Mouse (Mus musculus): ENCODE results near the gene E130114P18Rik.

DNA sequence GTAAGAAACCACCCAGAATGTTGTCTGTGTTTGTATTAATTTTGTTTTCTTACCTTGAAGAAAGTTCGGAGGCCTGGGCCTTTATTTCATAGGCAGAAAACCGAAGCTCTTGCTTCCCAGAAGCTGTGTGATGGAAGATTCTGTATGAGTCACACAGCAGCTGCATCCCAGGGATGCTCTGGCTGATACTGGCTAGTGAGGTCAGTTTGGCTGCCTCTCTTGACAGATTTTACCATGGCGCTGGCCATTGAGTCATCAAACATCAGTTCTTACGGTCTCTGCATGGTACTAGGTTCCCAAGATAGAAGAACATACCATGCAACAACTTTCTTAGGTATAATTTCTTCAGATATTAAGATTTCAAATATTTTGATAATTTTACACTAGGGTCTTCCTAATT lies 17.0 kb upstream of the E130114P18Rik start:
- TF ChIP-seq POLR2A (IDR thresholded peaks at IDR 0.05; ENCODE audit: extremely low read depth, insufficient read depth, low read length) (no peak), CTCF (IDR thresholded peaks at IDR 0.05; ENCODE audit: low read depth, low read length) (no peak)
